ENCODE assay signal across 8 mouse cellular contexts in genomic region chr4:117124518-117125347, GRCm38 (mm10). TPM values are rescaled to one million over a fixed set of nuclear protein-coding genes. Genes with fewer than 3 reads are reported as not detected.
DNase-seq lines count a peak whose midpoint lies in the region; ATAC-seq lines count a peak whose summit lies in the region.

No protein-coding gene starts in this region.

- H3K27me3 ChIP-seq in heart, embryonic 16.5 days (ENCODE audit: control insufficient read depth, insufficient read depth, low read length) = no peaks in the 10 kb centered on the region; the same call in 1 of the 2 replicates
- no peaks in the 10 kb centered on the region for H3K27me3 ChIP-seq in stomach, embryonic 16.5 days (ENCODE audit: control insufficient read depth, insufficient read depth, low read length)

- H3K36me3 ChIP-seq in heart, embryonic 16.5 days (ENCODE audit: control insufficient read depth, insufficient read depth) = peaks cover 4% of the 10 kb centered on the region; the same call in 1 of the 2 replicates
- peaks cover 7% of the 10 kb centered on the region; the same call in 1 of the 2 replicates for H3K36me3 ChIP-seq in stomach, embryonic 16.5 days (ENCODE audit: control insufficient read depth, insufficient read depth, low read length)

- peak; percentile 38 for DNase-seq in gastrocnemius, adult 18-20 months (ENCODE audit: low spot score)
- no peak for DNase-seq in gastrocnemius, adult 8-10 months (ENCODE audit: low spot score in 2 of 2)
- DNase-seq in c-Kit-positive CD71-positive TER-119-positive erythroid progenitor cells, embryonic 14.5 days (ENCODE audit: low spot score) = peak; percentile 46
- peak; percentile 41 to 69 for DNase-seq in kidney, postnatal 25 days
- no peak for DNase-seq in urinary bladder, adult 2 months (ENCODE audit: low spot score)

- no peaks in the 10 kb centered on the region for H3K9me3 ChIP-seq in heart, embryonic 16.5 days (replicated peaks; ENCODE audit: control insufficient read depth, low read length)
- no peaks in the 10 kb centered on the region for H3K9me3 ChIP-seq in stomach, embryonic 16.5 days (replicated peaks; ENCODE audit: control insufficient read depth, low read length)

- H3K27ac ChIP-seq in heart, embryonic 16.5 days (ENCODE audit: low read length) = peak overlapping the region; percentile 94
- peak overlapping the region; percentile 94 for H3K27ac ChIP-seq in stomach, embryonic 16.5 days (ENCODE audit: low read length)

- ATAC-seq in heart, embryonic 16.5 days (replicated peaks; ENCODE audit: extremely low read depth, insufficient read depth, low FRiP score) = no peak
- ATAC-seq in megakaryocyte-erythroid progenitor cell, adult 5-6 weeks (replicated peaks; ENCODE audit: low FRiP score, low TSS enrichment, poor library complexity, severe bottlenecking) = peak; percentile 17; the same call in 1 of the 2 replicates
- ATAC-seq in stomach, embryonic 16.5 days (ENCODE audit: insufficient read depth, low FRiP score) = no peak

- peak overlapping the region; percentile 40 for H3K4me2 ChIP-seq in heart, embryonic 16.5 days (ENCODE audit: low read depth, low read length)
- H3K4me2 ChIP-seq in stomach, embryonic 16.5 days (ENCODE audit: low read depth, low read length) = peak overlapping the region; percentile 39

- peak overlapping the region; percentile 62 for H3K9ac ChIP-seq in heart, embryonic 16.5 days (ENCODE audit: low read length)
- peak overlapping the region; percentile 72 for H3K9ac ChIP-seq in stomach, embryonic 16.5 days (ENCODE audit: low read length)

- peak overlapping the region; percentile 4; the same call in 1 of the 2 replicates for H3K4me3 ChIP-seq in heart, embryonic 16.5 days (ENCODE audit: low read length)
- no peak overlapping the region for H3K4me3 ChIP-seq in stomach, embryonic 16.5 days (replicated peaks; ENCODE audit: low read length)

- 43% methylated on average over 14 of the region's 14 CpGs for WGBS in heart, embryonic 16.5 days
- WGBS in stomach, embryonic 16.5 days = 50% methylated on average over 14 of the region's 14 CpGs

- peaks cover 25% of the 10 kb centered on the region for H3K4me1 ChIP-seq in heart, embryonic 16.5 days (ENCODE audit: control insufficient read depth, insufficient read depth, low read length)
- H3K4me1 ChIP-seq in stomach, embryonic 16.5 days (ENCODE audit: control insufficient read depth, insufficient read depth, low read length) = peaks cover 35% of the 10 kb centered on the region

RNA-seq across cellular contexts. Expression of gene Btbd19, which starts 0.8 kb away (rescaled TPM):
- 1 to 10 TPM; 1.5 to 2.3 TPM for total RNA-seq in gastrocnemius, adult 18-20 months (2021)
- 1 to 10 TPM; 1.6 to 3.2 (median 1.8) TPM for total RNA-seq in gastrocnemius, adult 8-10 months (2022)
- polyA plus RNA-seq in heart, embryonic 16.5 days (2015; fragmentation: Nextera tagmentation; extraction: Ambion mirVana) = 3.0 and 4.6 TPM in 2 replicates
- total RNA-seq in megakaryocyte-erythroid progenitor cell, adult 5-6 weeks (2014; fragmentation: Nextera tagmentation) = 17.5 and 19.1 TPM in 2 replicates
- 7.7 and 15.6 TPM in 2 replicates for total RNA-seq in megakaryocyte-erythroid progenitor cell, adult 5-6 weeks (2017)
- polyA plus RNA-seq in stomach, embryonic 16.5 days (2015; fragmentation: Nextera tagmentation; extraction: Ambion mirVana) = 6.5 and 6.6 TPM in 2 replicates
- 13.0 and 19.4 TPM in 2 replicates for polyA plus RNA-seq in urinary bladder, adult 2 months (2012; rRNA removed)

RNA-seq across cellular contexts. Expression of gene Tctex1d4, which starts 1.9 kb away (rescaled TPM):
- total RNA-seq in gastrocnemius, adult 18-20 months (2021) = not detected
- not detected for total RNA-seq in gastrocnemius, adult 8-10 months (2022)
- 0.61 and 0.84 TPM in 2 replicates for polyA plus RNA-seq in heart, embryonic 16.5 days (2015; fragmentation: Nextera tagmentation; extraction: Ambion mirVana)
- not detected in 2 replicates for total RNA-seq in megakaryocyte-erythroid progenitor cell, adult 5-6 weeks (2014; fragmentation: Nextera tagmentation)
- not detected in 2 replicates for total RNA-seq in megakaryocyte-erythroid progenitor cell, adult 5-6 weeks (2017)
- polyA plus RNA-seq in stomach, embryonic 16.5 days (2015; fragmentation: Nextera tagmentation; extraction: Ambion mirVana) = 0.22 TPM in 1 of 2 replicates, not detected in the other
- polyA plus RNA-seq in urinary bladder, adult 2 months (2012; rRNA removed) = 0.35 and 0.58 TPM in 2 replicates

RNA-seq across cellular contexts. Expression of gene Plk3, which starts 9.0 kb away (rescaled TPM):
- 1 to 10 TPM in 1 of 2 experiments, under 1 TPM in 1; 0.25 to 1.7 TPM for total RNA-seq in gastrocnemius, adult 18-20 months (2021)
- total RNA-seq in gastrocnemius, adult 8-10 months (2022) = under 1 TPM; 0.29 to 0.89 (median 0.46) TPM
- 1.9 and 2.2 TPM in 2 replicates for polyA plus RNA-seq in heart, embryonic 16.5 days (2015; fragmentation: Nextera tagmentation; extraction: Ambion mirVana)
- 0.66 and 1.8 TPM in 2 replicates for total RNA-seq in megakaryocyte-erythroid progenitor cell, adult 5-6 weeks (2014; fragmentation: Nextera tagmentation)
- total RNA-seq in megakaryocyte-erythroid progenitor cell, adult 5-6 weeks (2017) = 0.94 and 2.8 TPM in 2 replicates
- polyA plus RNA-seq in stomach, embryonic 16.5 days (2015; fragmentation: Nextera tagmentation; extraction: Ambion mirVana) = 3.4 and 5.0 TPM in 2 replicates
- polyA plus RNA-seq in urinary bladder, adult 2 months (2012; rRNA removed) = 12.6 and 15.5 TPM in 2 replicates

RNA-seq across cellular contexts. Expression of gene Ptch2, which starts 28.9 kb away (rescaled TPM):
- under 1 TPM; 0.21 to 0.52 TPM for total RNA-seq in gastrocnemius, adult 18-20 months (2021)
- total RNA-seq in gastrocnemius, adult 8-10 months (2022) = under 1 TPM; 0.22 to 0.76 (median 0.69) TPM
- polyA plus RNA-seq in heart, embryonic 16.5 days (2015; fragmentation: Nextera tagmentation; extraction: Ambion mirVana) = 2.0 and 2.1 TPM in 2 replicates
- 0.25 TPM in 1 of 2 replicates, not detected in the other for total RNA-seq in megakaryocyte-erythroid progenitor cell, adult 5-6 weeks (2014; fragmentation: Nextera tagmentation)
- not detected in 2 replicates for total RNA-seq in megakaryocyte-erythroid progenitor cell, adult 5-6 weeks (2017)
- polyA plus RNA-seq in stomach, embryonic 16.5 days (2015; fragmentation: Nextera tagmentation; extraction: Ambion mirVana) = 7.0 and 7.3 TPM in 2 replicates
- polyA plus RNA-seq in urinary bladder, adult 2 months (2012; rRNA removed) = 2.2 and 3.3 TPM in 2 replicates

RNA-seq across cellular contexts. Expression of gene Rps8, which starts 31.3 kb away (rescaled TPM):
- total RNA-seq in gastrocnemius, adult 18-20 months (2021) = 100 to 1,000 TPM; 498 to 543 TPM
- total RNA-seq in gastrocnemius, adult 8-10 months (2022) = 100 to 1,000 TPM; 486 to 610 (median 547) TPM
- 420 and 513 TPM in 2 replicates for polyA plus RNA-seq in heart, embryonic 16.5 days (2015; fragmentation: Nextera tagmentation; extraction: Ambion mirVana)
- 5,319 and 5,634 TPM in 2 replicates for total RNA-seq in megakaryocyte-erythroid progenitor cell, adult 5-6 weeks (2014; fragmentation: Nextera tagmentation)
- 1,767 and 2,088 TPM in 2 replicates for total RNA-seq in megakaryocyte-erythroid progenitor cell, adult 5-6 weeks (2017)
- 671 and 829 TPM in 2 replicates for polyA plus RNA-seq in stomach, embryonic 16.5 days (2015; fragmentation: Nextera tagmentation; extraction: Ambion mirVana)
- 1,373 and 1,379 TPM in 2 replicates for polyA plus RNA-seq in urinary bladder, adult 2 months (2012; rRNA removed)

Comparison
In these comparisons a context has a peak if more than half of its experiments do, and no peak if none do; other contexts are left out.
1. DNase-seq: peak in gastrocnemius, adult 18-20 months (single experiment), c-Kit-positive CD71-positive TER-119-positive erythroid progenitor cells, embryonic 14.5 days (single experiment) and kidney, postnatal 25 days (2 of 2); none in gastrocnemius, adult 8-10 months (0 of 2) and urinary bladder, adult 2 months (single experiment).